Mouse (Mus musculus) kidney, postnatal 4 days (tissue): Measurements from ENCODE around the gene Ice2.

Experiments
- DNase-seq, 2 experiments: peaks; one replicate each; pipeline ENCODE4 v3.0.0; 2021; ENCODE audit warnings: mixed read lengths in 2 of 2

The Ice2 gene

DNA sequence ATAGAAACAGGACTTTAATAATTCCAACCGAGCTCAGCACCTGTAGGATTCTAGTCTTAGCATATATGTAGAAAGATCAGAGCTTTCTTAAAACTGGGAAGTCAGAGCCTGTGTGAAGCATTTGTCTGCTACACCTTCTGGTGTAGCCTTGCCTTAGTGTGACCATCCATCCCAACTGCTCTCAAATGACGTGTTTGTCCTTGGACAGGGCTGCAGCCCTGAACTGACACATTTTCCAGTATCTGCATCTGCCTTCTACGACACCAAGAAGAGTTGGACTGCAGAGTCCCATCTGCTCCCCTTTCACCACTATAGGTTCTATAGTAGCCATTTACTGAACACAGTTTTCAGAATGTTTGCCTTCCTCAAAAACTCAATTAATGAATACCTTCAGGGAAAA is 32.8 kb downstream of the Ice2 start:
- DNase-seq = no peak

DNA sequence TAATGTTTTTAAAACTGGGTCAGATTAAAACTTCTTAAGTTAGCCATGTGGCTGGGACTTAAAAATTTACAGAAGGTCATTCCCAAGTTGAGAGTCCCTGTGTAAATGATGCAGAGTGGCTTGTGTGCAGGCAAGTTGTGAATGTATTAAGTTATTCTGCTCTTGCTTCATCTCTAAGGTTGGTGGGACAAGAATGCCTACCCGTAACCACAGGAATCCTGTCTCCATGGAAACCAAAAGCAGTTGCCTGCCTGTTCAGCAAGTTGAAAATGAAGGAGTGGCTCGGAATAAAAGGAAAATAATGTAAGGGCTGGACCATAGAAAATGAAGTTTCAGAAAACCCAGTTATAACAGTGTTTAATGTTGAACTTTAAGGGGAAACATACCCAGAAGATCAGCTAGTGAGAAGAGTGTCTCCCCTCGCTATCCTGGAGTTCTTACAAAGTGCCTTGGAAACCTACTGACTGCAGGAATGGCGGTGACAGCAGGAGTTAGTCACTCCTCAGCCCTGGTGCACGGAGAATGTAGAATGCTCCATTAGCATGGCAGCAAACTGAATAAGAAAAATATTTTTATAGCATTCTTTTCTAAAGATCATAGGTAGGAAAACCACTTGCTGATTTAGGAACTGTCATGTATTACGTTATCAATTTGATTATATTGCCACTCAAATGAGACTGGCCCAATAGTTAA is 34.3 kb downstream of the Ice2 start:
- peak in 1 of 2 experiments; percentile 44 for DNase-seq

DNA sequence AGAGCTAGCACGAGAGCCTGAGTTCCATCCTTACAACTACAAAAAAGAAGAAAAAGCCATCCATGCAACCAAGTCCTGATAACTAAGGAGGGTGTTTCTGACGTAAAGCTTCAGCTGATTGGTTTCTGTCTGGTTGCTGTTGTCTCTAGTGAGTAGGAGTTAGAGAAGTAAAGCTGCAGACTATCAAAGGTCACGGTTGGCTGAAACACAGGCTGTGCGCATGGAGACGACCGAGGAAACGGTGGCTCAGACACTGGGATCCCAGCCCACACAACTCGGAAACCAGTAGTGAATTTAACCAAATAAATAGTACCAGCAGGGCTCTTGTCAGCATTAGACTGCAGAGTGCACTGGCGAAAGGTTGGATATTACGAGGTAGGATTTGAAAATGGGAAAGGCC is 37.5 kb downstream of the Ice2 start:
- DNase-seq = peak in 1 of 2 experiments; percentile 53

DNA sequence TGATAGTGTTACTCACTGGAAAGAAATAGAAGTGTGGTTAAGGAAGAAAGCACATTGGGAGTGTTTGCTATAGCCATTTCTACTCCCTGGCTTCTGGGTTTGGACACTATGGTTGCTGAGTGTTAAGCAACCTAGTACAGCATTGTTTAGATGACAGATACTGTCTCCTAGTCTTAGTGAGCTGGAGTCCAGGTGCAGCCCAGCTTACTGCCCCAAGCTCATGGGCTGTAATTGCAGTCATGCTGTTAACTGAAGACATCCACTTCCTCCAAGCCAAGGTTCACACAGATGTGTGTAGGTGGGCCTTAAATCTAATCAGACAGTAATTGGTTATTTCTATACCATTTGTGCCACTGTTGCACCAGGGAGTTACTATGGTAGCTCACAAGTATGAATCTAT is 38.0 kb downstream of the Ice2 start:
- no peak for DNase-seq

DNA sequence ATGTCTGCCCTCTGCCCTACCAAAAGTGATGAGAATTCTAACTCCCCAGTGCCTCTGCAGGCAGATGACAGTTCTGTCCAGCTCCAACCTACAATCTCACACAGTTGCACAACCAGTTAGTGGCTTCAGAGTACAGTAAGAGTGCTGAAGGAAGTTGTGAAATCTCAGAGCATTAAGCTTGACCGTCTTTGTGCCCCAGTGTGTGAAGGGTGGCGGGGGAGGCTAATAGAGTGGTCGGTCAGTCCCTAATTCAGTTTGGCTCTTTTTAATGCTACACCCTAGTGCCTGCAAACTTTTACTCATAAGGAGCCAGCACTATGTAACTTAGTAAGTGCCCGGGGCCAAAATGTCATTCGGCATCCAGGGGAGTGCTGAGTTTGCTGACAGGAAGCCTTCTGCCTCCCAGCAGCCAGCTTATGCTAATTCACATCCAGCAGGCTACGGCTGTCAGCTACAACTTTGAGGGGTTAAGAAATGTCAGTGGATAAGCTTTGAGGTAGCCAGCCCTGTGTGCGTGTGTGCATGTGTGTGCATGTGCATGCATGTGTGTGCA is 42.2 kb downstream of the Ice2 start:
- peak; percentile 72 to 82 for DNase-seq

DNA sequence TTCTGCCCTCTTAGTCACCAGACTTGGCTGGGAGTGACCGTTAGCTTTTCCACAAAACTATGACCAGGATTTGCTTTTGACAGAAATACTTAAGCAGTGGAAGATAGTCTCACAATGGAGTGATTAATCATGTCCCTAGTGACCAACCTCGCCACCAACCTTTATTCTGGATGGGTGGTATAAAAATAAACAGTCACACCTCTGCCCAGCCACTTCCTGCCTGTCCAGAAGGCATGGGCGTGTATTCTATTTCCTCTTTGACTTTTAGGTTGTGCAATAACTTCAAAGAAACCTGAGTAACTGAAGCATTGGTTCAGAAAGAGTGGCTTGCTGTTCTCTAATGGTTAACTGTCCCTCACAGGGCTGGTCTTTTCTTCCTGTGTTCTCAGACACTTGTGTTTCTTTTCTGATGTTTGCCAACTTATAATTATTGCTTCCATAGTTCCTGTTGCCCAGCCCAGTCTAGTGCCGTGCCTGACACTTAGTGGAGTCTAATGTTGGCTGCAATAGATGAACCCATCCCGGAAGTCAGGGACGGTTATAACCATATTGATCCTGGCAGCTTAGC is 44.8 kb downstream of the Ice2 start:
- DNase-seq = no peak

DNA sequence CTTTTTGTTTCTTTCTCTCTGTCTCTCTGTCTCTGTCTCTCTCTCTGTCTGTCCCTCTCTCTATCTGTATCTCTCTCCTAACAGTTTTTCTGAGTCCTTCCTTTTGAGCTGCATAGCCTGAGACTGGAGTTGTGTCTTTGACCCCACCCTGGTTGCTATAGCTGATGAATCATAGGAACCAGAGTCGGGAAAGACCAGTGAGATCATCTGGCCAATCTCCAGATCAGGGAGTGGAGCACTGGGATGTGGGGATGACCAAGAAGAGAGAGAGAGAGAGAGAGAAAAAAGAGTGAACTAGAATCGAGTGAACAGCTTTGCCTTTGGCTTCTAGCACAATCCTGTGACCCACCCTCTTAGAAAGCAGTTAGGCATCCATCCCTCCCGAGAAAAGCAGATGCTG is 45.5 kb downstream of the Ice2 start:
- DNase-seq = no peak

DNA sequence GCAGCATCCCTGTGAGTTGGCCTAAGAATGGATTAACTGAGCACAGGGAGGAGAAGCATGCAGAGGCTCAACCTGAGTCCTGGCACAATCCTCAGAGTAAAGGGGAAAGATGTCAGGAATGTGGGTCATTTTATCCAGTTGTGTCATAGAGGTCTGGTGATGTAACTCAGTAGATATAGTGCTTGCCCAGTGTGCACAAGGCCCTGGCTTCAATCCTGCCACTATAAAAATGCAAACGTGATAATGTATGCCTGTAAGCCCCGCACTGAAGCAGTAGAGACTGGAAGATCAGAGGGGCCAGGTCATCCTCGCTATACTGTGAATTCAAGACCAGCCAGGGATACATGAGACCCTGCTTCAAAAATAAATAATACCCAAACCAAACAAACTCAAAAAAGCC is 51.1 kb downstream of the Ice2 start:
- DNase-seq = no peak

DNA sequence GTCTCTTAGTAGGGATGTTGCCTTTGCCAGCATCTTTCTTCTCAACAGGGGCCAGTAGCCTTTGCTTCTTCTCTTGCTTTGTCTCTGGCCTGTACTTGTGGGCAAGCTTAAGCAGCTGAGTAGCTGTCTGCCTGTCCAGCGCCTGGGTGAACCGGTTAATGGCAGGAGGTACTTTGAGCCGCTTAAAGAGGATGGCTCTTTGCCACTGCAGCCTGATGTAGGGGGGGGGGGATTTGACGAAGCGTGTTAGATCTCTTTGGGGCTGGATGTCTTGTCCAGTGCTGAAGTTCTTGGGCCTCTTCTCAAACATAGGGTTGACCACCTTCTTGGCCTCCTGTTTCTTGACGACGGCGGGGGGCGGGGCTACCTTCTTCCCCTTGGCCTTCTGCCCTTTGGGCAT is 52.9 kb downstream of the Ice2 start:
- DNase-seq = no peak

DNA sequence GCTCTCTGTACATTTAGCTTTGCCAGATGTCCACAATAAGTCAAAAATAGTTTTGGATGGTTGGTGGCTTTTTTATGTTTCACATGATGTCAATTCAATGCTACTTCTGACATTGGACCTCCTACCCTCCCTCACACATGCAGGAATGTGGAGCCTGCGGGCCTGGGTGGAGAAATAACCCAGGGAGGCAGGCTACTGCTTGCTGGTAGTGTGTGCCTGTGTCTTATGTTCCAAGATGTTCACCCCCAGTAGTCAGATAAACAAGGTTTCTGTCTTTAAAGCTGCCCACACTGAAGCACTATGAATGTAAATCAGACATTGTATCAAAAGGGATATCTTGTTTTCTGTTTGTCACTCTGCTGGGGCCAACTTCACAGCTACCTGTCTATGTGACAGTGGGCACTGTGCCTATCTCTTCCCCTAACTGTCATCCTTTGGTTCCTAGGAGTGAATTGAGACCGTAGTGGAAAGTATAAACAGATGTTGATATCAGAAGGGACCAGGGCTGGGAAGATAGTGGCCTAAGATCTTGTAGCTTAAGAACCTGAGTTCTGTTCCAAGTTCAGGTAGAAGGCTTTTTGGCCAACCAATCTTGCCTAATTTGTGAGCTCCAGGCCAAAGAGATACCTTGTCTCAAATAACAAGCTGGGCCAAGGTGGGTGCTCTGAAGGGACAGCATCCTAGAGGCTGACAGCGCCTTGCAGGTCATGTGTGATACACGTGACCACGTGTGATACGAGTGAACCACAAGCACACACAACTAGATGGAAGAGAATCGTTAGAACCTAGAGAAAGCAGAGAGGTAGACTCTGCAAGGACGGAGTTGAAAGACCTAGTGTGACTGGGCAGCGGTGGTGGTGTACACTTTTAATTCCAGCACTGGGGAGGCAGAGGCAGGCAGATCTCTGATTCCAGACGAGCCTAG is 54.4 kb downstream of the Ice2 start:
- DNase-seq = no peak

DNA sequence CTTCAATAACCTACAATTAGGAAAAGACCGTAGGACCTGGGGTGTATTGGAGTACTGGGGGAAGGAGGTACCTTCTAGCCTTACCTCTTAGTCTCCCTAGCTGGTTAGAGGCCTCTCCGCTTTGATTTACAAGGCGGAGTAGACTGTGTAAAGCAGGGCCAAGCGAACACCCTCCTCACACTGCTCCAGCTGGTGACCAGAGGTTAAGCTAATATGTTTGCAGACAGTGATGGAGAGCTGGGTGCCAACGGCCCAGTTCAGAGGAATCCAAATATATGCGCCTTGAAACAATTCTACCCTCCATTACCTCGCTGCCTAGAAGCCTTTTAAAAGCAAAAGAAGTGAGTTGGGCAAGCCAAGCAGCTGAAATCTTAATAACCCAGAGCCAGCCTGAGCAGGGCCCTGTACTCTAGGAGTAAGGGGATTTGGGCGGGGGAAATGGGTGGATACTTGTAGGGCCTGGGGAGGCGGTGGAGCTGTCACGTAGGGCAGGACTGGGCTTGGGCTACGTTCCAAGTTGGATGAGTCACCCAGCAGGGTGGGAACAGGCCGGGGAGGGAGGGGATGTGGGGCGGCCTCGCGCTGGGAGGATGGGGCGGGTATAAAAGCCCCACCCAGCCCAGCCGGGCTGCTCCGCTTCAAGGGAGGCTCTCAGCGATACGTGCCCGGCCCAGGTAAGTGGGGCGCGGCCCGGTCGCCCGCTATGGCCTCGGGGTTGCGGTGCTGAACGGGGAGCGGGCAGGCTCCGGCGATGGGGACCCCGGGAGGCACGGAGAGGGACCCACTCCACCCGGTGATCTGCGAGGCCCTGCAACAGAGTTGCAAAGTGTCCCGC is 55.6 kb downstream of the Ice2 start, which contains the start of gene Anxa2:
TSS of gene Anxa2 (plus strand) at position 555 of the 835 bp plus-strand sequence.
- DNase-seq = peak; percentile 93 to 95

DNA sequence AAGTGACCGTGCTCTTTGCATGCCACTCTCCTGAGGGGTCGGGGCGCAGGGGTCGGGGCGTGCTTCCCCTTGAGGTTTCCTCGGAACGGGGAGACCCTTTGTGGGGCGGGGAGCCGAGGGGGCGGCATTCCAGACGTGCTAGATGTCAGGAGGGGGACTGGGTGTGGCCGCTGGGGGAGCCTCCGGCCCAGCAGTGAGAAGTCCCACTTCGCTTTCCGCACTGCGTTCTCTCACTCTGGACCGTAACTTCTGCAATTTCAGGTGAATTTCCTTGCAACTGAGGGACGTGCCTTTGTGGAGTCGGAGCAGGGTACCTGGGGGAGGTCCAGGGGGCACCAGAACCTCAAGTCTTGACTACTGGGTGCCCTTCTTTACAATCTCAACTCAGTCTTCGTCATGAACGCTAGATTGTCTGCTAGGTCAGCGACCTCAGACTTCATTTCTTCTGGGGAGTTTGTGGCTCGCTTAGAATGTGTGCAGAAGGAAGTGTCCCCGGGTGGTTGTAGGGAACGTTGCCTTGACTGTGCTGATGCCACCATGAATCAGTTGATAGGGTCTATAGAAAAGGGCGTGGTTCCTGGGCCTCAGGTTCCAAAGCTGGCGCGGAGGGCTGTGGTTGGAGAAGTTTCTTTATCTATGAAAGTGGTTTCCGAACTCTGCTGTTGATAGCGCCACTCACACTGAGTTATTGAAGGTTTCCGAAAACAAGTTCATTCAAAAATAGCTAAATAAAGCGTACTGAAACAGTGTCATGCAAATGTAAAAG is 56.4 kb downstream of the Ice2 start:
- DNase-seq = peak; percentile 52 to 71

DNA sequence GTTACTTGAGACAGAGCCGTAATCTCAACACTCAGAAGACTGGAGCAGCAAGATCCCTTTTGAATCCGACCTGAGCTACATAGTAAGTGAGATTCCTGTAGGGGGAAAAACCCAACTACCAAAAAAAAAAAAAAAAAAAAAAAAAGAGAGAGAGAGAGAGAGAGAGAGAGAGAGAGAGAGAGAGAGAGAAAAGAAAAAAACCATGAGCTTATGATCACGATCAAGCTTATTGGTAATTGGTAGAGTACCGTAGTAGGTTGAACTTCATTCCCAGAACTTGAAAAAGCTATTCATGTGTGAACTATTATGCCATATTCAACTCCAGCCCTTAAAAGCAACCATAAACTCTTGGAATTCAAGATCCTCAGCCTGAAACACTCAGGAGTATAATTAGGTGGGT is 57.0 kb downstream of the Ice2 start:
- DNase-seq = no peak

DNA sequence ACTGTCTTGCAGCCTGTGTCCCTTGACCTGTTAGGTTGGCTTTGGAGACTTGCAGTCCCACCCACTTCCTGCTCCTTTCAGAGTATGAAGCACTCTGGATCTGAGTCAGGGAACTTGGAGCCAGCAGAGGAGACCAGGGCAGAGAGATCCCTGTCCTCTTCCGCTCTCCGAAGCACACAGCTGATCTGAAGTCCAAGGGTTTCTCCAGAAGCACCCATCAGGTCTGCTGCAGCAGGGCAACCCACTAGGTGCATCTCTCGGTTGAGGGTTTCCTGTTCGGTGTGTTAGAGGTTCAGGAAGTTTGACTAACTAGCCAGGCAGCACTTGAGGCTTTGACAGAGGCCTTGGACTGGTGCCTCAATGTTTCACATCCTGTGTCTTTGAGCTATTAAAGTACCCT is 57.7 kb downstream of the Ice2 start:
- DNase-seq = peak in 1 of 2 experiments; percentile 51

DNA sequence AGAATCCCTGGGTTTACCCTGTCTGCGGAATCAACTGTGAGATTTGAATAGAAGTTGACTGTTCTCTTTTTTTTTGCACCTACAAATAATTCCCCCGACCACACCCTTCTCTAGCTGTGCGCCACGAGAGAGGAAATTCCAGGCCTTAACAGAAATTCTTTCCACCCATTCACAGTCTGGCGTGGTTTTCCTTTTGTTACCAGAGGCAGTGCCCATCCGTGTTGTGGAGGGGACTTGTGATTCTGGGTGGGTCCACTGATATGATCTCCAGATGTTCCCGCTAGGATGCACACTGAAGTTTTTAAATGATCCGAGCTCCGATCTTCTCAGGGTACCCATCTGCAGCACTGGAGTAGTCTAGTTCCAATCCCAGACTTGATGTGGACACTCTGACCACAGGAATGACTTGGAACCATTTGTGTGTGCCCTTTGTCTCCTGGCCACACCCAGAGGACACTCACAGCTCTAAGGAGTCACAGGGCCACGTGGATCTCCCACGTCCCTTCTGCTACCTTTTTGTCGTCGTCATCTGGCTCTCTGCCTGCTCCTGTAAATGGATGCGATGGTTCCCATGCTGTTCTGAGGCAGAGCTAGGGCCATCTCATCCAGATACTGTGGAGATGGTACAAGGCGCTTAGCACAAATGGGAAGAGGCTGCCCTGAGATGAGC is 58.8 kb downstream of the Ice2 start:
- DNase-seq = no peak

DNA sequence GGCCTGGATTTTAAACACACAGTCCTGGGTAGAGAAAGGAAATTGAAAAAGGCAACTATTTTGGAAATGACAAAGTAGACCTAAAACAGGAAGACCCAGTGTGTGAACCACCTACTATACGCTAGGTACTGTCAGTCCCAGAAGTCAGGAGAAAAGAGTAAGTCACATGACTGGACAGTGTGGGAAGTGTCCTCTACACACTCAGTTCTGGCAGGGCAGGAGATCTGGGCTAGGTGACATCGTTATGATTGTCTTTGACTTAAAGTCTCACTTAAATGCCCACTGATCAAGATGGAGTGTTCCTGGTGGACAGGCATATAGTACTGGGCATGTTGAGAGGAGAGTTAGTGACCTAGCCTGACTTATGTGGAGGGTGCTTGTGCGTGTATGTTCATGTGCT is 59.4 kb downstream of the Ice2 start:
- DNase-seq = no peak

DNA sequence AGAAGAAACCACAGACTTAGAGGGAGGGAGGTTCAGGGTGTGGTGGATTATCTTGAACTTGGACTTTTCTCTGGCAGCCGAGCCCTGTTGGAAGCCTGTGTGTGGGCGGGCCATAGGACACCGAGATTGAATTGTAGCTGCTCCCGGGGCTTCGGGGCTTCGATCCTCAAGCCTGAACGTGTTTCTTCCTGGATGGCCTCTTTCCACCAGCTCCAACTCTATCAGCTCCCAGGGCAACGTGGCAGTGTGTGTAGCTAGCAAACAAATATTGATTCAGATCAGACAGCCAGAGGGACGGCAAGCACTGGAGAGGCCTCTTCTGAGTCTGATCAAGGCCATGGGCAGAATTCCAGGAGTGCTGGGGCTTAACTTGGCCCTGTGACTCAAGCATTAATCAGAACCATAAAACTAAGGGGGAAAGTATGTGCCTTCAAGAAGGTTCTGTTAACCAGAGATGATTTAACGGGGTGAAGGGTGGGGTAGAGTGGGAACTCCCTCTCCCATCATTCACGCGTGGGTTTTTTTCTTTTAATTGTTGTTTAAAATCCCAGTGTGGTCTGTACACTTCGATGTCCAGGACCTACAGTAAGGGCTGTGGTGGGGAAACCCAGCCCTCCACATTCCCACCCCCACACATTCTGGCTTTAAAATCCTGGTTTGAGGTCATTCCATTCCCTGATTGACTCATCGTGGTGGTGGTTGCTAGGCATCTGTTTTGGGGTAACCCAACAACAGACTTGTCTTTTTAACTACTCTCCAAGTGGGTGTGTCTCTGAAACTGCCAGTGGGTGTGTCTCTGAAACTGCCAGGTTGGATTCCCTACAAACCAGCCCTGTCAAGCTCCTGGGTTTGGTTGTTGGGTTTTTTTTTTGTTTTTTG is 60.3 kb downstream of the Ice2 start:
- peak; percentile 77 to 86 for DNase-seq

DNA sequence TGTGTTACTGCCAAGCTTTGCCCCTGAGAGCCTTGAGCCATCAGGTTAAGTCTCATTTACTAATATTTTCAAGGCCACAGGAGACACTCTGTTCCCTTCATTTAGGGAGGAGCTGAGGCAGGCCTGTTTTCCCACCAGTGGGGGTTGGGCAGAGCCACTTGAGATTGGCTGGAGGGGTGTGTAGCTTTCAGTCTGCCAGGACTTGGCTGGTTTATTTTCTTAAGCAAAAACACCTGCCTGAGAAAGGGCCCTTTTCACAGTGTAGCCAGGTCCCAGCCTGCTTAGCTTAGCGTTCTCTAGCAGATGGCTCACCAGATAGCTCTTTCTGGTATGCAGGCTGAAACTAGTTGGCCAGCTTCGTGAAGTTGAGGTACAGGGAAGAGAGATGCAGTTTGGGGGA is 61.3 kb downstream of the Ice2 start:
- DNase-seq = peak; percentile 66 to 77

DNA sequence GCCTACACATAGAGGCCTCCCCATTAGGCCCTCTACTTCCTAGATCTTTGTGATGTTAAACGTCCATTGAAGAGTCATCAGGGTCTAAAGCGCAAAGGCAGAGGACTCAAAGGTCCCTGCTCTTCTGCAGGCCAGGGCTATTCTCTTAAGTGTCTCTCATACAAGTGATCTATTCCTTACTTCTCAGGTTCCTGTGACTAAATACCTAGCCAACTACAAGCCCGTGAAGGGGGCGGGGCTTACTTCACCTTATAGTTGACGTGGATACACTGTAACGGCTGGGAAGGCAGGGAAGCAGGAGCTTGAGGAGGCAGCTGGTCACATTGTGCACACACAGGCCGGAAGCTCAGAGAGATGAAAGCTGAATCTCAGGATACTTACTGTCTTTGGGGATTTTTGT is 62.2 kb downstream of the Ice2 start:
- DNase-seq = no peak

DNA sequence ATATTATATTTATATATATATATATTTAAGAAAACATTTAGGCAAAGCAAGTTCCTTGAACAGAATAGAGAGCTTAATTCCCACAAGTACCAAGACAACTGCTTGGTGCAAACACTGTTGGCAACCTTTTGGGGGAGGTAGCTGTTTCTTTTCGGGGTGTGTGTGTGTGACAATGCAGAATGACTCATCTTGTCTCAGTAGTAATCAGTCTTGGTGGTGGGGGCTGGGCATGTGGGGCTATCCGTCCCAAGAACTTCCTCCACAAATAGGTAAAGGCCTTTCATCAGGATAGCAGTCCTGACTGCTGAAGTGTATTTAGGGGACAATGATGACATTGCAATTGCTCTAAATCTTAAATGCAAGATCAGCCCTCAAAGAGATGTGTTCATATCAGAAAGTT is 65.3 kb downstream of the Ice2 start:
- DNase-seq = no peak
